Mouse (Mus musculus): ENCODE data around the gene Rbm15.

DNA sequence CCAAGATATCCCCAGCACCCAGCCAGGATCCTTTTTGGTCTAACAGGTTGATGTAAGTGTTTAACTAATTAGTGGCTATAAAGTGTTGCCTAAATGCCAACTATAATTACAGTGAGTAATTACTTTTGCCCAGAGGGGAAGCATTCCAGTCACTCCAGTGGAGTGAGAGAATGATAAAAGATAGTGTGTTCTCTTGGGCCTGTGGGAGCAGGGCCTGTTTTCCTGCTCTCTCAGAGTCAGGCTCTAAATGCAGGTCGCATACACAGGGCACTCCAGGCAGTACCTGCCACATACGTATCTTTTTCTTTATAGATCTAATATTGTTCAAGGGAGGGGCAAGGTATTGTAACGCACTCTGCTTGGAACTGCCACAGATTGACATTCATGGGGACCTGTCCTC, 18.2 kb upstream of the Rbm15 start:
- TF ChIP-seq CTCF (IDR thresholded peaks at IDR 0.05; ENCODE audit: control insufficient read depth, insufficient read depth, insufficient replicate concordance, low read depth, low read length) (no peak), POLR2A (IDR thresholded peaks at IDR 0.05; ENCODE audit: control insufficient read depth, low read depth, low read length) (no peak)
